Mouse (Mus musculus) liver, embryonic 14.5 days (tissue): ENCODE results near the gene Krtap10-4. TPM values are rescaled to one million over a fixed set of nuclear protein-coding genes. Genes with fewer than 3 reads are reported as not detected.
A peak's percentile ranks its signal among the peaks of the same experiment; 100 is the strongest.

Source experiments
- ATAC-seq: fragments of 200-750 bp; cut with Nextera tagmentation; 2 replicates; pipeline ENCODE4 v1.8.0; 2017; ENCODE audit warnings: moderate number of reproducible peaks, mild to moderate bottlenecking, moderate library complexity; ENCODE audit not compliant: insufficient read depth
- DNase-seq, 3 experiments: peaks; one replicate each; pipeline ENCODE4 v3.0.0-alpha.2; 2012 to 2013; ENCODE audit warnings: low read depth in 3 of 3, low spot score in 3 of 3
- H3K27ac ChIP-seq: fragments of 300-500 bp; sonication (generic); 2 replicates; pipeline ENCODE4 v1.5.1; 2014; ENCODE audit warnings: moderate library complexity, mild to moderate bottlenecking, control low read depth, inconsistent platforms
- H3K27me3 ChIP-seq: fragments of 300-500 bp; sonication (generic); 2 replicates; pipeline ENCODE4 v1.6.1; 2014; ENCODE audit warnings: mild to moderate bottlenecking, low read length, moderate library complexity; ENCODE audit not compliant: control insufficient read depth, insufficient read depth
- H3K36me3 ChIP-seq: fragments of 300-500 bp; sonication (generic); replicated peaks from 2 replicates; pipeline ENCODE4 v1.6.1; 2014; ENCODE audit warnings: low read depth; ENCODE audit not compliant: control insufficient read depth, insufficient read depth
- H3K4me1 ChIP-seq, 2 experiments: fragments of 200-500 bp in 1 of 2; fragments of 300-500 bp in 1 of 2; sonication (generic) in 1 of 2; replicated peaks; 2 replicates each; pipeline ENCODE4 v1.6.1; 2012 to 2014; ENCODE audit warnings: antibody characterized with exemption in 1 of 2, inconsistent platforms in 1 of 2, low read length in 1 of 2; ENCODE audit not compliant: control insufficient read depth in 2 of 2, insufficient read depth in 2 of 2
- H3K4me2 ChIP-seq: fragments of 300-500 bp; sonication (generic); 2 replicates; pipeline ENCODE4 v1.6.1; 2014; ENCODE audit warnings: low read depth, mild to moderate bottlenecking, control low read depth, moderate library complexity
- H3K4me3 ChIP-seq, 2 experiments: fragments of 200-500 bp in 1 of 2; fragments of 300-500 bp in 1 of 2; sonication (generic) in 1 of 2; 2 replicates each; pipeline ENCODE4 v1.5.1; 2012 to 2014; ENCODE audit warnings: low read depth in 2 of 2, low read length in 2 of 2, mild to moderate bottlenecking in 2 of 2, control low read depth in 1 of 2, inconsistent platforms in 1 of 2, moderate library complexity in 1 of 2; ENCODE audit not compliant: insufficient read depth in 1 of 2
- H3K9ac ChIP-seq: fragments of 300-500 bp; sonication (generic); replicated peaks from 2 replicates; pipeline ENCODE4 v1.6.1; 2014; ENCODE audit warnings: mild to moderate bottlenecking, control low read depth, moderate library complexity
- H3K9me3 ChIP-seq: fragments of 300-500 bp; sonication (generic); 2 replicates; pipeline ENCODE4 v1.6.1; 2016; ENCODE audit warnings: low read length, mixed read lengths; ENCODE audit not compliant: control insufficient read depth
- CTCF ChIP-seq: IDR thresholded peaks from 2 replicates; pipeline ENCODE4 v1.5.1; 2016; ENCODE audit warnings: antibody characterized with exemption, low read depth, control low read depth
- EP300 ChIP-seq: IDR thresholded peaks from 2 replicates; pipeline ENCODE4 v1.6.1; 2016; ENCODE audit warnings: antibody characterized with exemption, low read depth
- WGBS: fragments of 180-500 bp; shearing (Covaris S2); extraction: QIAGEN DNeasy Blood & Tissue Kit; methylation state at CpG from one replicate; pipeline ENCODE4 v1.1.7; 2014; ENCODE audit not compliant: insufficient replicate concordance; 5-methylcytosine and 5-hydroxymethylcytosine counted together
- polyA plus RNA-seq, 2 experiments: library from polyadenylated mRNA; depleted of rRNA in 1 of 2; stranded (reverse) in 1 of 2; unstranded in 1 of 2; fragments of >200 nt; fragmentation: Nextera tagmentation in 1 of 2; extraction: Ambion mirVana in 1 of 2; gene quantifications; 2 replicates each; pipeline versions ENCODE4 v1.2.1 to v1.2.3; 2012 to 2014

The Krtap10-4 gene
- polyA plus RNA-seq (2012; rRNA removed) (not detected in 2 replicates), polyA plus RNA-seq (2014; fragmentation: Nextera tagmentation; extraction: Ambion mirVana) (not detected in 2 replicates)

DNA sequence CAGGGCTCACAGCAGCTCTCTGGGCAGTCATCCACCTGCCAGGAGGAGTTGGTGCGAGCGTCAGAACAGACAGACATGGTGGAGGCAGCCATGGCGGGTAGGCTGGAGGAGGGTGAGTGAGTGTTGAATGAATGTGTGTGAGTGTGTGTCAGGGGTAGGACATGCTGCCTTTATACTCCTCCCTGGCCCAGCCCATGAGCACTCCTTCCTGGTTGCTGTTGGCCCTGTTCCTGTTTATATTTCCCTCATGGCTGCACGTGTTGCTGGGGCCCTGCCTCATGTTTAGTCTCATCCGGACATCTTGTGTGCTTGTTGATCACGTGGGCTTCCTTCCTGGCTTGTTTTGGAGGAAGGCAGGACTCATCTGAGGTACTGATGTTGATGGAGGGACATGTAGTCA, at the start of gene Krtap10-4:
Gene Krtap10-4 (minus strand): TSS at position 145 of the 400 bp plus-strand sequence.
- WGBS, result 49% methylated on average over 6 of the region's 6 CpGs
- Histone ChIP-seq H3K4me3 (no peak within 1 kb of the TSS), H3K27ac (no peak within 1 kb of the TSS), H3K27me3 (no peaks in the 10 kb centered on the region), H3K4me2 (no peak within 1 kb of the TSS), H3K9ac (no peak within 1 kb of the TSS), H3K4me1 (no peaks in the 10 kb centered on the region), H3K9me3 (no peaks in the 10 kb centered on the region), H3K36me3 (no peaks in the 10 kb centered on the region)
- no peak for DNase-seq
- ATAC-seq, result no peak
- TF ChIP-seq CTCF (no peak), EP300 (no peak)

- Histone ChIP-seq H3K27me3 (no peaks in the 10 kb centered on the region), H3K4me3 (no peak overlapping the region), H3K9ac (no peak overlapping the region), H3K36me3 (no peaks in the 10 kb centered on the region), H3K4me2 (no peak overlapping the region), H3K27ac (no peak overlapping the region), H3K4me1 (no peaks in the 10 kb centered on the region), H3K9me3 (no peaks in the 10 kb centered on the region)
- 63% methylated on average over 7 of the region's 7 CpGs for WGBS
- ATAC-seq (no peak), DNase-seq (no peak)
- no peak for TF ChIP-seq EP300
- TF ChIP-seq CTCF, result no peak
Measured at GRCm38 (mm10) chr10:77869651-77870050, 42.8 kb upstream of the Krtap10-4 start.

- DNase-seq (no peak), ATAC-seq (no peak)
- TF ChIP-seq EP300 (no peak), CTCF (no peak)
Measured at GRCm38 (mm10) chr10:77867546-77867945, 40.7 kb upstream of the Krtap10-4 start.

DNA sequence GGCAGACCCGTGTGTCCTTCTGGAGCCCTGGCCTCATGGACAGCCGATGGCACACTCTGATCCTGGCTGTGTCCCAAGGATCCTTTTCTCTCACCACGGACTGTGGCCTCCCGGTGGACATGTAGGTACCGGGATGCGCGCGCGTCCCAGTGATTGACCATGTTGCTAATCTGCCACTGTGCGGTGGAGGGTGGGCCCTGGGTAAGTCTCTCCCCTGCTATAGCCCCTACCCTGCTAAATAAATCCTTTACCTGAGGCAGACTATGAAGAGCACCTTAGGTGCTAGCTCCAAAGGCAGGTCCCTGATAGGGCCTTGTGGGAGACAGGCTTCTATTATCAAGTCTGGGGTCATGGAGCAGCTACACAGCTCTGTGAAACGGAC, 37.9 kb upstream of the Krtap10-4 start:
- H3K36me3 ChIP-seq, result no peaks in the 10 kb centered on the region
- H3K27me3 ChIP-seq, result no peaks in the 10 kb centered on the region
- no peaks in the 10 kb centered on the region for H3K4me1 ChIP-seq
- WGBS, result 27% methylated on average over 11 of the region's 11 CpGs
- peak overlapping the region in 1 of 2 experiments; percentile 2; a peak in 1 of 4 replicates for H3K4me3 ChIP-seq
- DNase-seq (no peak), ATAC-seq (no peak)
- peak overlapping the region; percentile 32 for H3K4me2 ChIP-seq
- H3K9ac ChIP-seq, result no peak overlapping the region
- TF ChIP-seq CTCF (no peak), EP300 (no peak)
- no peak overlapping the region for H3K27ac ChIP-seq
- no peaks in the 10 kb centered on the region for H3K9me3 ChIP-seq

More at GRCm38 (mm10) chr10:77867546-77867945, 40.7 kb upstream of the Krtap10-4 start:
- no peaks in the 10 kb centered on the region for H3K36me3 ChIP-seq
- WGBS, result 0% methylated on average over 1 of the region's 1 CpGs
- H3K4me3 ChIP-seq, result no peak overlapping the region
- H3K4me1 ChIP-seq, result no peaks in the 10 kb centered on the region
- no peaks in the 10 kb centered on the region for H3K27me3 ChIP-seq
- H3K9ac ChIP-seq, result no peak overlapping the region
- no peak overlapping the region for H3K27ac ChIP-seq
- no peaks in the 10 kb centered on the region for H3K9me3 ChIP-seq
- no peak overlapping the region for H3K4me2 ChIP-seq

- no peaks in the 10 kb centered on the region for H3K27me3 ChIP-seq
- no peak overlapping the region for H3K9ac ChIP-seq
- peak; percentile 68; the same call in 1 of the 2 replicates for ATAC-seq
- H3K4me2 ChIP-seq, result peak overlapping the region; percentile 32
- no peak for TF ChIP-seq CTCF
- TF ChIP-seq EP300, result no peak
- no peaks in the 10 kb centered on the region for H3K9me3 ChIP-seq
- H3K4me1 ChIP-seq, result no peaks in the 10 kb centered on the region
- H3K4me3 ChIP-seq, result peak overlapping the region in 1 of 2 experiments; percentile 2; a peak in 1 of 4 replicates
- 20% methylated on average over 14 of the region's 14 CpGs for WGBS
- no peaks in the 10 kb centered on the region for H3K36me3 ChIP-seq
- peak; percentile 14 to 20 (median 20) for DNase-seq
- no peak overlapping the region for H3K27ac ChIP-seq
Measured at GRCm38 (mm10) chr10:77864067-77864761, 37.3 kb upstream of the Krtap10-4 start.
